Mouse (Mus musculus): ENCODE data around the gene Top1. TPM values are rescaled to one million over a fixed set of nuclear protein-coding genes. Genes with fewer than 3 reads are reported as not detected.

Gene Top1
- 14.9 and 28.6 TPM in 2 replicates for polyA plus RNA-seq (2012; rRNA removed; ENCODE audit: low replicate concordance)

DNA sequence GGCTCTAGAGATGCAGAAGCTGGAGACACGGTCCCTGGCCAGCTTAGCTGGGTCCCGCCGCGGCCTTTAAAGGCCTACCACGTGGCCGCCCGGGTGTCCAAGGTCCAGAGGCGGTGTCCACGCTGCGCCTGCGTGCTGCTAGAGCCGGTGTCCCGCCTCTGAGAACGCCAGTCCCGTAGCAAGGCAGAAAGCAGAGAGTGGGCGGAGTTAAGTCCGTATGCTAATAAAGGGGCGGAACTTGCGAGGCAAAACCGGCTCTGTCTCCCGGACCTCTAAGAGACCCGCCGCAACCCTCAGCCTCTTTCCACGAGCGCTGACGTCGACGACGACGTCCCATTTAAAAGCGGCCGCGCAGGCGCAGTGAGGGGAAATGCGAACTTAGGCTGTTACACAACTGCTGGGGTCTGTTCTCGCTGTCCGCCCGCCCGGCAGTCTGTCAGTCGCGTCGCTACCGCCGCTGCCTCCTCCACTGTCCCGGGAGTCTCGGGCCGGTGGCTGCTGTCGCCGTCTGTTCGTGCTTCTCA, at the start of gene Top1:
Gene Top1, plus strand, starts transcription at position 275 of the 524 bp plus-strand sequence.

GRCm38 (mm10) chr2:160731117-160731838, 85.6 kb downstream of the Top1 start, which contains the start of gene Plcg1:
Plcg1 (plus strand) TSS chr2:160731300.

Other genes starting within 250 kb of the Top1 start
- 8.1 and 12.0 TPM in 2 replicates for gene Plcg1, start 85.4 kb downstream of the Top1 start, polyA plus RNA-seq (2012; rRNA removed; ENCODE audit: low replicate concordance)
- gene Zhx3, start 227.1 kb downstream of the Top1 start, polyA plus RNA-seq (2012; rRNA removed; ENCODE audit: low replicate concordance), result 4.5 and 5.1 TPM in 2 replicates
- 23.4 and 33.2 TPM in 2 replicates for gene Lpin3, start 234.8 kb downstream of the Top1 start, polyA plus RNA-seq (2012; rRNA removed; ENCODE audit: low replicate concordance)